Mouse (Mus musculus) small intestine, adult 2 months (tissue): ENCODE measurements around the gene Nipal3. TPM values are rescaled to one million over a fixed set of nuclear protein-coding genes. Genes with fewer than 3 reads are reported as not detected.

Experiments
- H3K27ac ChIP-seq: fragments of 200-500 bp; 2 replicates; pipeline ENCODE4 v1.5.1; 2012; ENCODE audit warnings: low read depth, low read length, control low read depth, inconsistent platforms; ENCODE audit not compliant: insufficient read depth
- H3K27me3 ChIP-seq: fragments of 200-500 bp; 2 replicates; pipeline ENCODE4 v1.6.1; 2012; ENCODE audit warnings: mild to moderate bottlenecking, moderate library complexity, low read length, inconsistent platforms; ENCODE audit not compliant: control insufficient read depth, insufficient read depth
- H3K36me3 ChIP-seq: fragments of 200-500 bp; 2 replicates; pipeline ENCODE4 v1.6.1; 2012; ENCODE audit warnings: mild to moderate bottlenecking, low read length, control low read depth, inconsistent platforms; ENCODE audit not compliant: control insufficient read depth, insufficient read depth
- H3K4me1 ChIP-seq: fragments of 200-500 bp; 2 replicates; pipeline ENCODE4 v1.6.1; 2012; ENCODE audit warnings: low read length, inconsistent platforms, mixed read lengths; ENCODE audit not compliant: control insufficient read depth, insufficient read depth, insufficient read length
- H3K4me3 ChIP-seq: fragments of 200-500 bp; 2 replicates; pipeline ENCODE4 v1.5.1; 2012; ENCODE audit warnings: low read depth, mild to moderate bottlenecking, control low read depth, inconsistent platforms, low read length, moderate library complexity
- CTCF ChIP-seq: fragments of 200-500 bp; IDR thresholded peaks from 2 replicates; pipeline ENCODE4 v1.5.1; 2012; ENCODE audit warnings: low read depth, mild to moderate bottlenecking, control low read depth, inconsistent platforms, low read length, moderate library complexity, mixed read lengths; ENCODE audit not compliant: insufficient replicate concordance, insufficient read length; ENCODE audit errors: extremely low read depth
- POLR2A ChIP-seq: fragments of 200-500 bp; IDR thresholded peaks from 2 replicates; pipeline ENCODE4 v1.6.1; 2012; ENCODE audit warnings: low read depth, mild to moderate bottlenecking, control low read depth, inconsistent platforms, low read length, moderate library complexity
- WGBS: fragments of 180-500 bp; shearing (Covaris S2); methylation state at CpG from one replicate; pipeline ENCODE4 v1.1.7; 2018; 5-methylcytosine and 5-hydroxymethylcytosine counted together
- polyA plus RNA-seq: library from polyadenylated mRNA; depleted of rRNA; stranded (reverse); fragments of >200 nt; gene quantifications from 2 replicates; pipeline ENCODE4 v1.2.3, GENCODE M21; 2012; rRNA removed

The Nipal3 gene
- polyA plus RNA-seq, result 16.4 and 32.7 TPM in 2 replicates

DNA sequence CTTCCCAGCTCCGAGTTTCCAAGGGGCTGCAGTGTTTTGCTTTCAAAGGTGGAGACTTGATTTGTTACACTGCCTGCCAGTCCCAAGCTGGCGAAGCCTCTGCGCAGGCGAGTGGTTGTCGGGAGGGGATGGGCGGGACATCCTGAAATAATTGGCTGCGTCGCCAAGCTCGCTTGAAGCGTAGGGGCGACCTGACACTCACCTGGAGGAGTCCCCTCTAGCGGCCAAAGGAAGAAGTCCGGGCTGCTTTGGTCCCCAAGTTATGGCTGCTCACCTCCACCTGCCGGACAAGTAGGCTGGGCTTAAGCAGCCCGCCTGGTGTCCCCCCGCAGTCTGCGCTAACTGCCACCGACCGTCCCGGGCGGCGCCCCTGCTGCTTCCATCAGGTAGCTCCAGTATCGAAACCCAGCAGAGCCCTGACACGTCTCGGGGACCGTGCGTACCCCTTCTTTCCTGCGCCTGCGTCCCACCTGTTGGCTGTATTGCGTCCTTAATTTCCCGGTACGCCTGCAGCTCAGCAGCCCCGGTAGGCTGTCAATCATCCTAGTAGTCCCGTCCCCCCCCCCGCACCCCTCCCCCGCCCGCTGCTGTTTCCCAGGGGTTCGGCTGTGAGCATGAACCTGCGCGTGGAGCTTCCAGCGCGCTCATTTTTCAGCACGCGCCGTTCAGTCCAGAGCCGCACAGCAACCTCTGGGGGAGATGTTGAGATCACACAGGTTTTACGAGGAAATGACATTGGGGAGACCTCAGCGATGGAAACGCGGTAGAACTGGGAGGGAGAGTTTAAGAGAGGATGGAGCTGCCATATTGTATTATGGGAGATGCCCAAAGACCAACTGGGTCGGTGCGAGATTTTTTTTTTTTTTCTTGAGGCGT, at the start of gene Nipal3, which contains the start of gene Stpg1:
Gene Nipal3 (minus strand): TSS at position 518 of the 876 bp plus-strand sequence.
Gene Stpg1 (plus strand): TSS at position 270 of the 876 bp plus-strand sequence.
- H3K27ac ChIP-seq, result peak within 1 kb of the TSS; percentile 75
- under 1% methylated on average over 53 of the region's 53 CpGs for WGBS
- TF ChIP-seq POLR2A (peak; percentile 36; the same call in 1 of the 2 replicates), CTCF (peak; percentile 77)
- H3K36me3 ChIP-seq, result peaks cover 16% of the 10 kb centered on the region
- H3K27me3 ChIP-seq, result no peaks in the 10 kb centered on the region
- peaks cover 8% of the 10 kb centered on the region for H3K4me1 ChIP-seq
- peak within 1 kb of the TSS; percentile 93 for H3K4me3 ChIP-seq

DNA sequence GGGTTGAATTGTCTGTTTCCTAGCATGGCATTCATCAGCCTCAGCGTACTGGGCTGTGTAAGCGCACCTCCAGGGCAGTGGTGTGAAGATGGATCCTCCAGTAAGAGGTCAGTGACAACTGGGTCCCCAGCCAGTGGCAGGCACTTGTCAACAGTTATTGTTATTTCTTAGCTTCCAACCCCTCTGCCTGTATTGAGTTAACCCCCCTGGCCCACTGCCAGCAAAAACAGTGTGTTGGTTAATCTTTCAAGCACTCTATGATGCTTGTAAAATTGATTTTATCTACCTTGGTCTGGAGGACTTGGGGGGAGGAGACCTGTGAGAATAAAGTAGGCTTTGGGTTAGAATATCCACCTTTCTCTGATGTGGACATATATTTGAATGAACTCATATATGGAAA, 49.4 kb upstream of the Nipal3 start:
- Histone ChIP-seq H3K27ac (no peak overlapping the region), H3K27me3 (no peaks in the 10 kb centered on the region), H3K36me3 (no peaks in the 10 kb centered on the region), H3K4me1 (peaks cover 20% of the 10 kb centered on the region), H3K4me3 (no peak overlapping the region)
- WGBS, result 93% methylated on average over 2 of the region's 2 CpGs
- TF ChIP-seq POLR2A (no peak), CTCF (no peak)

DNA sequence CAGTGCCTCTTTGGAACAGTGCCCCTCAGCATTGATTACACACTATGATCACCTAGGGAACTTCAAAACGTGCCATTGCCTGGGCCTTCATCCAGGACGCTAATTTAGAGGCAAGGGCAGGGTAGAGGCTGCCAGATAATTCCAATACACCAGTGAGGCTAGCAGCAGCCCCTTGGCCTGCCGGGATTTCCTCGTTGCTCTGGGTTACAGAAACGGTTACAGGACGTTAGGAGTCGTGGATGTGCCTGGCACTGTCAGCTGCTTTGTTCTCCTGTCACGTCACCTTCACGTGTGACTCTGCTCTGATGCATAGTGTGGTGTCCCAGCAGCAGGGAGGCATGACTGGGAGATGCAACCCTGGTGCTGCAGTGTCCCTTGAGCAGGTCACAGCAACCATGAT, 45.2 kb upstream of the Nipal3 start:
- Histone ChIP-seq H3K4me3 (no peak overlapping the region), H3K27ac (no peak overlapping the region), H3K27me3 (no peaks in the 10 kb centered on the region), H3K36me3 (no peaks in the 10 kb centered on the region), H3K4me1 (peaks cover 2% of the 10 kb centered on the region; the same call in 1 of the 2 replicates)
- 25% methylated on average over 9 of the region's 9 CpGs for WGBS
- TF ChIP-seq POLR2A, result no peak
- no peak for TF ChIP-seq CTCF

DNA sequence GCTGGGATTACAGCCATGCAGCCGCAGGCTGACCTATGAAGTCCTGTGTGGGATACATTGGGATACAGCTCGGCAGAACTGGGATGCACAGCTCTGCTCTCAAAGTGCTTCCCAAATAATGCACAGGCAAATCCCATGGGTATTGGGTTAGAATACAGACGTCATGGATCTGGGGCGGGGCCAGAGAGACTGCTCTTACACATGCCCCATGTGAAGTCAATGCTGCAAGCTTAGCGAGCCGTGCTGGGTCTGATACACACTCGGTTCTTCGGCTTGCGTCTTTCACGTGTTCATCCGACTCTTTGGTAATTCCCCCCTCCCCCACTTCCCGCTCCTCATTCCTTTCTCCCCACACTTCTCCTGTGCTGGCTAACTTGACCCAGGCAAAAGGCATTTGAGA, 44.2 kb upstream of the Nipal3 start:
- 88% methylated on average over 12 of the region's 12 CpGs for WGBS
- Histone ChIP-seq H3K4me1 (no peaks in the 10 kb centered on the region), H3K4me3 (no peak overlapping the region), H3K36me3 (no peaks in the 10 kb centered on the region), H3K27me3 (no peaks in the 10 kb centered on the region), H3K27ac (no peak overlapping the region)
- TF ChIP-seq POLR2A (no peak), CTCF (no peak)

DNA sequence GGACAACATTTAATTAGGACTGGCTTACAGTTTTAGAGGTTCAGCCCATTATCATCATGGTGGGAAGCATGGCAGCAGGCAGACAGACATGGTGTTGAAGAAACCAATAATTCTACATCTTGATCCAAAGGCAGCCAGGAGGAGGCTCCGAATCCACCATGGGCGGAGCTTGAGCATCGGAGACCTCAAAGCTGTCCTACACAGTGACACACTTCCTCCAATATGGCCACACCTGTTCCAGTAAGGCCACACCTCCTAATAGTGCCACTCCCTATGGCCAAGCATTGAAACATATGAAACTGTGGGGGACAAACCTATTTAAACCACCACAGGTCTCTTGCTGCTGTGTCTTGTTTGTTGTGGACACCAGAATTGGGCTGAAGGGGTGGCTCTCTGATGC, 40.2 kb upstream of the Nipal3 start:
- Histone ChIP-seq H3K27me3 (no peaks in the 10 kb centered on the region), H3K36me3 (no peaks in the 10 kb centered on the region), H3K4me3 (no peak overlapping the region), H3K4me1 (peaks cover 1% of the 10 kb centered on the region; the same call in 1 of the 2 replicates), H3K27ac (no peak overlapping the region)
- 89% methylated on average over 3 of the region's 3 CpGs for WGBS
- TF ChIP-seq POLR2A, result no peak
- TF ChIP-seq CTCF, result no peak

DNA sequence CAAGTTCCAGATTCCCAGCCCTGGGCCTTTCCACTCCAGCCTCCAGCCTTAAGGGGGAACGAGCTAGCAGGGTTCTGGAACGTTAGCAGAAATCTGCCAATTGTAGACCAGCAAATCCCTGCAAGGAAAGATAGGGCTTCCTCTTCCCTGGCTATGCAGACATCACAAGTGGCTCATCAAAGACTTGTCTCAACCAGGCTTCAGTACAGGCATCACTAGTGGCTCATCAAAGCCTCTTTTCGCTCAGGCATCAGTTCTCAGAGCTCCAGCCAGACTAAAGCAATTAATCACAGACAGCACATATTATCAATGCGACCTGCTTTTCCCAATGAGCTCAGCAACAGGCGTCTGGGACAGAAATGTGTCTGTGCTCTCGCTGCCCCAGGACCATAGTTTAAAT, 38.2 kb upstream of the Nipal3 start:
- H3K27me3 ChIP-seq, result no peaks in the 10 kb centered on the region
- H3K4me3 ChIP-seq, result no peak overlapping the region
- WGBS, result 79% methylated on average over 6 of the region's 6 CpGs
- no peak overlapping the region for H3K27ac ChIP-seq
- peaks cover 5% of the 10 kb centered on the region; the same call in 1 of the 2 replicates for H3K4me1 ChIP-seq
- TF ChIP-seq CTCF (no peak), POLR2A (no peak)
- H3K36me3 ChIP-seq, result no peaks in the 10 kb centered on the region
